Mouse (Mus musculus): ENCODE measurements around the gene H2al1i.
"Not testable (repeated sequence)": the region's sequence is repeated elsewhere in the genome, so short reads cannot be mapped to it uniquely, and the experiment has no call there.

Gene H2al1i

GRCm38 (mm10) chrX:11324359-11324758 lies at the start of gene H2al1i:
Gene H2al1i, plus strand, starts transcription at chrX:11324659.
- DNase-seq (ENCODE audit: low read depth), result not testable (repeated sequence)

GRCm38 (mm10) chrX:11277083-11277482 lies 47.4 kb upstream of the H2al1i start:
- DNase-seq (ENCODE audit: low read depth), result no peak

- no peak for DNase-seq (ENCODE audit: low read depth)
Observed at GRCm38 (mm10) chrX:11280741-11281140, 43.7 kb upstream of the H2al1i start.

GRCm38 (mm10) chrX:11288306-11288882 lies 36.1 kb upstream of the H2al1i start:
- DNase-seq (ENCODE audit: low read depth), result no peak

GRCm38 (mm10) chrX:11289244-11289643 lies 35.2 kb upstream of the H2al1i start:
- DNase-seq (ENCODE audit: low read depth), result no peak

- DNase-seq (ENCODE audit: low read depth), result not testable (repeated sequence)
Observed at GRCm38 (mm10) chrX:11298957-11299356, 25.5 kb upstream of the H2al1i start, which contains the start of gene H2al1a. Gene H2al1a, plus strand, starts transcription at chrX:11299257.

- not testable (repeated sequence) for DNase-seq (ENCODE audit: low read depth)
Observed at GRCm38 (mm10) chrX:11302132-11302531, 22.3 kb upstream of the H2al1i start, which contains the start of gene H2al1b. Gene H2al1b, plus strand, starts transcription at chrX:11302432.

GRCm38 (mm10) chrX:11305355-11305754 lies 19.1 kb upstream of the H2al1i start, which contains the start of gene H2al1c:
Gene H2al1c, plus strand, starts transcription at chrX:11305655.
- not testable (repeated sequence) for DNase-seq (ENCODE audit: low read depth)

- DNase-seq (ENCODE audit: low read depth), result not testable (repeated sequence)
Observed at GRCm38 (mm10) chrX:11308524-11308923, 15.9 kb upstream of the H2al1i start, which contains the start of gene H2al1d. Gene H2al1d, plus strand, starts transcription at chrX:11308824.

- not testable (repeated sequence) for DNase-seq (ENCODE audit: low read depth)
Observed at GRCm38 (mm10) chrX:11311634-11312033, 12.8 kb upstream of the H2al1i start, which contains the start of gene H2al1e. Gene H2al1e, plus strand, starts transcription at chrX:11311934.

GRCm38 (mm10) chrX:11314858-11315257 lies 9.6 kb upstream of the H2al1i start, which contains the start of gene H2al1f:
Gene H2al1f, plus strand, starts transcription at chrX:11315158.
- not testable (repeated sequence) for DNase-seq (ENCODE audit: low read depth)

GRCm38 (mm10) chrX:11317956-11318355 lies 6.5 kb upstream of the H2al1i start, which contains the start of gene H2al1g:
Gene H2al1g, plus strand, starts transcription at chrX:11318256.
- not testable (repeated sequence) for DNase-seq (ENCODE audit: low read depth)

GRCm38 (mm10) chrX:11321192-11321591 lies 3.3 kb upstream of the H2al1i start, which contains the start of gene H2al1h:
Gene H2al1h, plus strand, starts transcription at chrX:11321492.
- DNase-seq (ENCODE audit: low read depth), result not testable (repeated sequence)

- not testable (repeated sequence) for DNase-seq (ENCODE audit: low read depth)
Observed at GRCm38 (mm10) chrX:11327522-11327921, 3.1 kb downstream of the H2al1i start, which contains the start of gene H2al1j. Gene H2al1j, plus strand, starts transcription at chrX:11327822.

- DNase-seq (ENCODE audit: low read depth), result no peak
Observed at GRCm38 (mm10) chrX:11345762-11346161, 21.3 kb downstream of the H2al1i start.

- no peak for DNase-seq (ENCODE audit: low read depth)
Observed at GRCm38 (mm10) chrX:11346756-11347155, 22.3 kb downstream of the H2al1i start.

GRCm38 (mm10) chrX:11360823-11361222 lies 36.4 kb downstream of the H2al1i start:
- DNase-seq (ENCODE audit: low read depth), result no peak

GRCm38 (mm10) chrX:11361261-11361660 lies 36.8 kb downstream of the H2al1i start:
- no peak for DNase-seq (ENCODE audit: low read depth)

- DNase-seq (ENCODE audit: low read depth), result no peak
Observed at GRCm38 (mm10) chrX:11363890-11364289, 39.4 kb downstream of the H2al1i start.

- DNase-seq (ENCODE audit: low read depth), result no peak
Observed at GRCm38 (mm10) chrX:11365151-11365550, 40.7 kb downstream of the H2al1i start.

Data from fibroblast of lung, adult 2 months (primary cell).